Mouse (Mus musculus): ENCODE measurements around the gene Dntt. TPM values are rescaled to one million over a fixed set of nuclear protein-coding genes. Genes with fewer than 3 reads are reported as not detected.

Gene Dntt
- total and polyA plus RNA-seq, 2 experiments from 2014 or later = 0.10 to 0.23 TPM

DNA sequence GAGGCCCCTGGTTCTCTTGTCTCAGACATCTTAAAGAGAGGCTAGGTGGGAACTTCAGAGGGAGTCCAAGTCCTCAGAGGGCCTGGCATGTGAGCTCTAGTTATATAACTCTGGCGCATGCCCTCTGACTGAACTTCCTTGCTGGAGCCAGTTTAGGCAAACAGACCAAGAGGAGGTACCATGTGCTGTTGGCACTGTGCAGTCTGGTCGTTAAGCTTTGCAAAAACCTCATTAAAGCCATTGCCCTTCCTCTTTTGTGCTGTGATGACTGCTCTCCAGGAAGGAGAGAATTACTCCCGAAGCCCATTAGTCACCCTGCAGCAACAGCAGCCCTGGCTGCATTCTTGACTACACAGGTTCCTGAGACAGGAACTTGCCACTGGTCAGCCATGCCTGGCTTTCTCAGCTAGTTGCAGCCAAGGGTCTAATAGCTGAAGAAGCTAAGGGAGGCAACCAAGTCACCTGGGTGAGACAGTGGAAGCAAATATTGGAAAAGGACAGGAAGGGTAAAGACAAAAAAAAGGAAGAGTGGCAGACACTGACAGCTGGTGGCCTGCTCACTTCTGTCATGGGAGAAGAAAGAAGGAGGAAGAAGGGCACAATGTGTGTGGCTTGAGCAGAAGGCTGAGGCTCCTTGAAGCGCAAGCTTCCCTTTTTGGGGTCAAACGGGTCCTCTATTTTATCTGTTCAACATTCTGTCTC, 30.5 kb upstream of the Dntt start:
- H3K9me3 ChIP-seq (ENCODE audit: low read length) = no peaks in the 10 kb centered on the region
- H3K4me3 ChIP-seq (ENCODE audit: low read depth, low read length) = no peak overlapping the region
- no peak for DNase-seq
- H3K9ac ChIP-seq = no peak overlapping the region
- 52% methylated on average over 5 of the region's 5 CpGs for WGBS
- H3K27ac ChIP-seq (ENCODE audit: low read depth, low read length) = no peak overlapping the region
- H3K4me1 ChIP-seq (ENCODE audit: insufficient read depth) = no peaks in the 10 kb centered on the region
- ATAC-seq = no peak
- H3K4me2 ChIP-seq (ENCODE audit: low read depth) = no peak overlapping the region
- H3K27me3 ChIP-seq (ENCODE audit: insufficient read depth, low read length) = no peaks in the 10 kb centered on the region
- H3K36me3 ChIP-seq (ENCODE audit: insufficient read depth) = no peaks in the 10 kb centered on the region
- TF ChIP-seq CTCF (IDR thresholded peaks at IDR 0.05; ENCODE audit: low read depth) = no peak

DNA sequence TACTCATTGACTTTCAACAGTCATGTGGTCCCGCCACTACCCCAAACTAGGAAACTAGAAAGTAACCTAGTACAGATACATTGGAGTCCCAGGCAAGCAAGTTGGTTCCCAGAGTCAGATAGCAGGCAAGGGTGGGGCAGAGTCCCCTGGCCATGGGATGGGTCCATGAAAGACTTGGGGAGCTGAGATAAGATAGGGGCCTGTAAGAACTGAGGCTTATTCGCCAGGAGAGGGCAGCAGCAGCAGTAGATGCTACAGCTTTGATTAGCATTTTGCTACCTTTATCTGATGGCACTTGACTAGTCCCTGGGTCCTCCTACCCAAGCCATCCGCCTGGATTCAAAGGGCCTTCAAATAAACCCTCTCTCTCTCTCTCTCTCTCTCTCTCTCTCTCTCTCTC, 29.5 kb upstream of the Dntt start:
- Histone ChIP-seq H3K27ac (ENCODE audit: low read depth, low read length) (no peak overlapping the region), H3K9me3 (ENCODE audit: low read length) (no peaks in the 10 kb centered on the region), H3K4me1 (ENCODE audit: insufficient read depth) (no peaks in the 10 kb centered on the region), H3K27me3 (ENCODE audit: insufficient read depth, low read length) (no peaks in the 10 kb centered on the region), H3K9ac (no peak overlapping the region), H3K4me3 (ENCODE audit: low read depth, low read length) (no peak overlapping the region), H3K36me3 (ENCODE audit: insufficient read depth) (no peaks in the 10 kb centered on the region), H3K4me2 (ENCODE audit: low read depth) (no peak overlapping the region)
- DNase-seq (no peak), ATAC-seq (no peak)
- whole genome bisulfite sequencing = 67% methylated on average over 3 of the region's 3 CpGs
- no peak for TF ChIP-seq CTCF (IDR thresholded peaks at IDR 0.05; ENCODE audit: low read depth)

DNA sequence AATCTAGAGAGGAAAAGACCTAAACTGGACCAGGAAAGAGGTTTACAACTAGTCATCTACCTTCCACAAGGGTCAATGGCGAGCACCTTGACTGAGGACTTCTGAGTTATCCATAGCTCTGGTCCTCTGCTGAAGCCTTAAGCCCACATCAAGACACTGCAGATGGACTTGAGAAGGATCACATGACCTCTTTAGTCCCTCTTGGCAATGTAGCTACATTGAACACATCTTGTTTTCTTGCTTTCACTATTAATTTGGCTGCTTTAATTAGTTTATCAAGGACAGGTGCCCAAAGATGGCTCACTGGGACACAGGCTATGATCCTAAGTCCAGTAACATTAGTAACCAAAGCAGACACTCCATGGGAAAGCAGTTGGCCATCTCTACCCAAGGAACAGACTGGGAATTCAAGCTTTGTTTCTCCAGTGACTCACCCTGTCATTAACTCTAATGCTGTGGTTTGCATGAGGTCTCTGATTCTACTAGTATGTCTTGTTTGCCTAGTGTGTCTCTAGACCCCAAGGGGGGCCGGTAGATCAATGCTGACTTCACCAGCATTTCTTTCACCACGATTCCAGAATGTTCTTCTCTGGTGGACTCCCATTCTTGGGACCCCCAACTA, 25.3 kb upstream of the Dntt start:
- 86% methylated on average over 3 of the region's 3 CpGs for WGBS
- TF ChIP-seq CTCF (IDR thresholded peaks at IDR 0.05; ENCODE audit: low read depth) = no peak
- Histone ChIP-seq H3K4me3 (ENCODE audit: low read depth, low read length) (no peak overlapping the region), H3K4me1 (ENCODE audit: insufficient read depth) (no peaks in the 10 kb centered on the region), H3K9ac (no peak overlapping the region), H3K27me3 (ENCODE audit: insufficient read depth, low read length) (no peaks in the 10 kb centered on the region), H3K4me2 (ENCODE audit: low read depth) (no peak overlapping the region), H3K36me3 (ENCODE audit: insufficient read depth) (no peaks in the 10 kb centered on the region), H3K9me3 (ENCODE audit: low read length) (no peaks in the 10 kb centered on the region), H3K27ac (ENCODE audit: low read depth, low read length) (no peak overlapping the region)
- no peak for DNase-seq
- no peak for ATAC-seq

DNA sequence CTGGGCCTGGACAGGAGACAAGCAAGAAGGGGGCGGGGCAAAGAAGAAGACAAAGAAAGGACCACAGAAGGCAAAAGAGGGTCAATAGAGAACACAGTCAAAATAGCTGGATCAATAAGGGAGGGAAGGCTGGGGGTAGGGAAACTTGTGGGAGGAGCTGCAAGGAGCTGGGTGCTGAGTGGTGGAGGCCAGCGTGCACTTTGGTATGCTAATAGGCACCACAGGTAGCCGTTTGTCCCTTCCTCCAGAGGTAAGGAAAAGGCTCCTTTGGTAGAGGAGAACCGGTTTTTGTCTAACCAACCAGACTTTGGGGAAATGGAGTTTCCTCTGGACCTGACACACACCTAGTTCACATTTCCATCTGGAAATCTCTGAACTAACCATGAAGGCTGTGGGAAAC, 22.5 kb upstream of the Dntt start:
- DNase-seq = no peak
- TF ChIP-seq CTCF (IDR thresholded peaks at IDR 0.05; ENCODE audit: low read depth) = no peak
- Histone ChIP-seq H3K27ac (ENCODE audit: low read depth, low read length) (no peak overlapping the region), H3K4me2 (ENCODE audit: low read depth) (no peak overlapping the region), H3K36me3 (ENCODE audit: insufficient read depth) (no peaks in the 10 kb centered on the region), H3K9ac (no peak overlapping the region), H3K4me3 (ENCODE audit: low read depth, low read length) (no peak overlapping the region), H3K27me3 (ENCODE audit: insufficient read depth, low read length) (no peaks in the 10 kb centered on the region), H3K4me1 (ENCODE audit: insufficient read depth) (no peaks in the 10 kb centered on the region), H3K9me3 (ENCODE audit: low read length) (no peaks in the 10 kb centered on the region)
- 12% methylated on average over 4 of the region's 4 CpGs for WGBS
- ATAC-seq = no peak

DNA sequence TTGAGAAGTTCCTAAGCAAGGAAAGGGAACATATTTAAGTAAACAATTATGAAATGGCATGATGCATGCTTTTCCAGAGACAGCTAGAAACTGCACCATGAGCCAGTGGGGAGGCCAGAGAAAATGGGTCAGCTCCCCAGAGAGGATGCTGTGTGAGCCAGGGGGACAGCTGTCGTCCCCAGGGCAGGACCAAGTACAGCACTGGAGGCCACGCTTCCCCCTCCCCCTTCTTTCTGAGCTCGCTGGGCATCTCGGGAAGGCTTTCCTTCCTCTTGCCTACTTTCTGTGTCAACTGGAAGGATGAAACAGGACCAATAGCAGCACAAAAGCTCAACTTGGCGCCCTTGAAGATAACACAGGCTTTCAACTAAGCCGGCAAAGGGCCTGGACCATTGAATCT, 21.7 kb upstream of the Dntt start:
- ATAC-seq (no peak), DNase-seq (no peak)
- Histone ChIP-seq H3K4me3 (ENCODE audit: low read depth, low read length) (no peak overlapping the region), H3K27me3 (ENCODE audit: insufficient read depth, low read length) (no peaks in the 10 kb centered on the region), H3K4me1 (ENCODE audit: insufficient read depth) (no peaks in the 10 kb centered on the region), H3K27ac (ENCODE audit: low read depth, low read length) (no peak overlapping the region), H3K4me2 (ENCODE audit: low read depth) (no peak overlapping the region), H3K9ac (no peak overlapping the region), H3K36me3 (ENCODE audit: insufficient read depth) (no peaks in the 10 kb centered on the region), H3K9me3 (ENCODE audit: low read length) (no peaks in the 10 kb centered on the region)
- 39% methylated on average over 6 of the region's 6 CpGs for WGBS
- no peak for TF ChIP-seq CTCF (IDR thresholded peaks at IDR 0.05; ENCODE audit: low read depth)

DNA sequence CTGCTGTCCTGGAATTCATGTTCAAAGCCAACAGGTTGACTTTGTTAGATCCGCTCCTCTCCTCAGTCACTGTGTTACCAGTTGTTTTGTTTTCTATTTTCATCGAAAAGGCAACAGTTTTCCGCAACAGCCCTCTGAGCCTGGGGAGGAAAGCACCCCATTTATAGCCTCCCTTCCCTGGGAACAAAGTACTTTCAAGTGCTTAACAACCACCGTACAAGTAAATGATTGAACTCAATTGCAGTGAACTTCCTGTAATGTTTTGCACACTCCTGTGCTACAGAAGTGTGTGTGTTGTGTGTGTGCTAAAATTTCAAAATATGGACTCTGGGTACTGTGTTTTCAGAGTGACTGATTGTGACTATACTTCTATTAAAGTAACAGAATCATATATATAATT, 21.3 kb upstream of the Dntt start:
- ATAC-seq (no peak), DNase-seq (no peak)
- Histone ChIP-seq H3K27me3 (ENCODE audit: insufficient read depth, low read length) (no peaks in the 10 kb centered on the region), H3K36me3 (ENCODE audit: insufficient read depth) (no peaks in the 10 kb centered on the region), H3K27ac (ENCODE audit: low read depth, low read length) (no peak overlapping the region), H3K9me3 (ENCODE audit: low read length) (no peaks in the 10 kb centered on the region), H3K4me2 (ENCODE audit: low read depth) (no peak overlapping the region), H3K4me1 (ENCODE audit: insufficient read depth) (no peaks in the 10 kb centered on the region), H3K9ac (no peak overlapping the region), H3K4me3 (ENCODE audit: low read depth, low read length) (no peak overlapping the region)
- TF ChIP-seq CTCF (IDR thresholded peaks at IDR 0.05; ENCODE audit: low read depth) = no peak
- WGBS = 78% methylated on average over 4 of the region's 4 CpGs

DNA sequence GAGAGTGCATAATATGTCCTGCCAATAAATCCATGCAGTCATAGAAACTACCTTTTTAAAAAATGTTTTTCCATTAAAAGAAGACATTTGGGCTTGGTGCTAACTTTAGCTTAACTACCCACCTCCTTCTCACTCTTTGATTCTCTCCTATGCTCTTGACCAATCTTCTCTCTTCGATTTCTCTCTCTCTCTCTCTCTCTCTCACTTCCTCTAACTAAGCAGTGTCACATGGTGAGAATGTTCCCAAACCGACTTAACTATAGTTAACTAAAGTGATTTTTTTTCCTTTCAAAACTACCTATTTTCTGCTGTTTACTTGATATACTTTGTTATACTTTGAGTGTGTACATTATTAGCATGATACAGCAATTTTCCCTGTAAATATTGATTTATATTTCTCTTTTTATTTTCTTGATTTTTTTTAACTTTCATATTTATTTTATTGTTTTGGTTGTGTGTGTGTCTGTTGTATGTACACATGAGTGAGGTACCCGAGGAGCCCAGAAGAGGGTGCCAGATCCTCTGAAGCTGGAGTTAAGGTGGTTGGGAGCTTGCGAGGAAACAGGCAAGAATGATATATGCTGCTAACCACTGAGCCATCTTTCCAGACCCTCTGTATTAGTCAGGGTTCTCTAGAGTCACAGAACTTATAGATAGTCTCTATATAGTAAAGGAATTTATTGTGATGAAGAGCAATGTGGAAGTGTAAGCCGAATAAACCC, 20.2 kb upstream of the Dntt start:
- Histone ChIP-seq H3K9me3 (ENCODE audit: low read length) (no peaks in the 10 kb centered on the region), H3K9ac (no peak overlapping the region), H3K27ac (ENCODE audit: low read depth, low read length) (no peak overlapping the region), H3K4me3 (ENCODE audit: low read depth, low read length) (no peak overlapping the region), H3K4me2 (ENCODE audit: low read depth) (no peak overlapping the region), H3K4me1 (ENCODE audit: insufficient read depth) (no peaks in the 10 kb centered on the region), H3K27me3 (ENCODE audit: insufficient read depth, low read length) (no peaks in the 10 kb centered on the region), H3K36me3 (ENCODE audit: insufficient read depth) (no peaks in the 10 kb centered on the region)
- 95% methylated on average over 5 of the region's 5 CpGs for WGBS
- no peak for DNase-seq
- ATAC-seq = no peak
- TF ChIP-seq CTCF (IDR thresholded peaks at IDR 0.05; ENCODE audit: low read depth) = no peak
